Mouse (Mus musculus): ENCODE data around the gene Cir1.

DNA sequence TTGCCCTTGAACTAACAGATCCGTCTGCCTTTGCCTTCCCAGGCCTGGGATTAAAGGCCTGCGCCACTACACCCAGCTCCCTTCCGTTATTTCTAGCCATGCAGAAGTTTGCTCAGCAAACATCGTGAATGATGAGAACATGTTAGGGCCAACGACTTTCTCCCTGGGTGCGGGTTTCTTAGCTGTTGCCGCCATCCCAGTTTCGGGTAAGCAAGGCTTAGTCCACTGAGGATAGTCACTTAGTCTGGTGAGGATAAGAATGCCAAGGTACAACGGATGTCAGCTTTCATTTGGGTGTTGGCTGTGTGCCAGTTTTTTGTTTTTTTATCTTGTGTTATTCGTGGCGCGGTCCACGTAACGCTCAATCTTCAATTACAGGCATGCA, 608 bp upstream of the Cir1 start:
- TF ChIP-seq CTCF (IDR thresholded peaks at IDR 0.05; ENCODE audit: control insufficient read depth, insufficient read depth, insufficient replicate concordance, low read depth, low read length), result no peak
- TF ChIP-seq POLR2A (IDR thresholded peaks at IDR 0.05; ENCODE audit: control insufficient read depth, low read depth, low read length), result no peak

Measured in testis, adult 2 months (tissue).